Mouse (Mus musculus): Measurements from ENCODE around the gene Lmf1. TPM values are rescaled to one million over a fixed set of nuclear protein-coding genes. Genes with fewer than 3 reads are reported as not detected.

The Lmf1 gene
- polyA plus RNA-seq, 2 experiments: 20.3 to 26.9 TPM

DNA sequence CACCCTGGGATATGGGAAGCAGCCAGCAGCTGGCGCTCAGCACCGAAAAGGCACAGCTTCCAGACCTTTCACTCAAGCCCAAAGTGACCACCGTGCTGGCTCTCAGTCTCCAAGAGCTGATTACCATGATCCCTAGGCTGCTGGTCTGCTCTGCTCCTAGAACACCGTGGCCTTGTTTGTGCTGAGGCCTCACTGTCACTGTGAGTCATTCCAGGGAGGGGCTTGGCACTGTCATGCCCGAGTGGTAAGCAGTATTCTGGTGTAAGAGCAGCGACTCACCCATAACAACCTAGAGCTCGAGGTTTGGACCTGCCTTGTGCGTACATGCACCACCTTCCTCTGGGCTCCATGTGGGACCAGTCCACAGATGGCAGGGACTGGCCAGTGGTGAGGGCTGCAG, 63.1 kb downstream of the Lmf1 start:
- WGBS: 82% methylated on average over 8 of the region's 8 CpGs

DNA sequence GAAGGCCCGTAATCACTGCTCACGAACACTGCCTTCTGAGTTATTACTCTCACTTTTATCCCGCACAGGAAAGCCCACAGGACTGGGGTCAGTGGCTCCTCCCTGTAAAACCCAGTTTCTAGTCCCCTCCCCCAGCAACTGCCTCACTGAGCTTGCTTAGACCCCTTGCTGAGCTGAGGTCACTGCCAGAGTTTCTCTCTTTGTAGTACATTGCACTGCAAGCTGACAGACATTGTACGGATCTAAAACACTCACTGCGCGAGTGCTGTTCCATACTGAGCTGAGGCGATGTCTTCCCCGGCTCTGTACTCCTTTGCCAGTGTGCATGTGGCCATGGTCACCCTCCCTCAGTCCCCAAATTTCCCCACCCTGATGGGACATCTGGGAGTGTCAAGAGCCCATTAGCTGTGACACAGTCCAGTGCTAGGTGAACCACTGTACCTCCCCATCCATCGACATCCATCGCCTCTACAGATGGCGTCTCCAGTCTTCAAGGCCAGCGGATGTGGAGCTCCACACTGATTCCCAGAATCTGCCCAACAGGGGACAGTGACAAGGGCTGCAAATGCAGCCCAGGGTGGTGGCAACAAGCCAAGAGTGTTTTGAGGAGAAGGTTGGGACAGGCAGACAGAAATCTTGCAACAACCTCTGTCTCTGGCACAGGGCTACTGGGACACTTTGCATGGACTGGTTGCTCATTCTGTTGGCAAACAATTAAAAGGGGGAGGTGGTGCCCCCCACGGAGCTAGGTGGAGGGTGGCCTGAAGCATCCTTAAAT, 64.8 kb downstream of the Lmf1 start:
- DNase-seq (ENCODE audit: low spot score) (no peak), ATAC-seq (ENCODE audit: low FRiP score, low read depth) (no peak)
- Histone ChIP-seq H3K4me1 (ENCODE audit: control insufficient read depth, insufficient read depth, low read length) (peaks cover 10% of the 10 kb centered on the region; the same call in 1 of the 2 replicates), H3K9ac (ENCODE audit: low read depth, low read length, severe bottlenecking) (0 out of 2 replicates have a peak overlapping the region, but pooled peaks have one; percentile 2), H3K27me3 (ENCODE audit: control insufficient read depth, insufficient read depth, low read length) (no peaks in the 10 kb centered on the region), H3K27ac (replicated peaks; ENCODE audit: low read depth, low read length) (no peak overlapping the region), H3K9me3 (ENCODE audit: control insufficient read depth, low read length) (no peaks in the 10 kb centered on the region), H3K36me3 (ENCODE audit: control insufficient read depth, insufficient read depth, low read length) (peaks cover 7% of the 10 kb centered on the region; the same call in 1 of the 2 replicates), H3K4me2 (replicated peaks; ENCODE audit: low read depth, low read length, severe bottlenecking) (no peak overlapping the region), H3K4me3 (replicated peaks; ENCODE audit: low read length) (no peak overlapping the region)
- no peak for TF ChIP-seq POLR2A (IDR thresholded peaks at IDR 0.05; ENCODE audit: borderline replicate concordance, extremely low read depth, insufficient read depth, insufficient read length)
- WGBS: 61% methylated on average over 13 of the region's 13 CpGs

More for the DNA sequence above, 63.1 kb downstream of the Lmf1 start:
- DNase-seq (ENCODE audit: low spot score): no peak
- no peak overlapping the region for H3K9ac ChIP-seq (ENCODE audit: low read depth, low read length, severe bottlenecking)
- peaks cover 13% of the 10 kb centered on the region; the same call in 1 of the 2 replicates for H3K4me1 ChIP-seq (ENCODE audit: control insufficient read depth, insufficient read depth, low read length)
- H3K4me3 ChIP-seq (replicated peaks; ENCODE audit: low read length): no peak overlapping the region
- H3K27me3 ChIP-seq (ENCODE audit: control insufficient read depth, insufficient read depth, low read length): no peaks in the 10 kb centered on the region
- H3K4me2 ChIP-seq (replicated peaks; ENCODE audit: low read depth, low read length, severe bottlenecking): no peak overlapping the region
- no peaks in the 10 kb centered on the region for H3K9me3 ChIP-seq (ENCODE audit: control insufficient read depth, low read length)
- no peak for TF ChIP-seq POLR2A (IDR thresholded peaks at IDR 0.05; ENCODE audit: borderline replicate concordance, extremely low read depth, insufficient read depth, insufficient read length)
- no peak overlapping the region for H3K27ac ChIP-seq (replicated peaks; ENCODE audit: low read depth, low read length)
- H3K36me3 ChIP-seq (ENCODE audit: control insufficient read depth, insufficient read depth, low read length): peaks cover 12% of the 10 kb centered on the region
- no peak for ATAC-seq (ENCODE audit: low FRiP score, low read depth)

DNA sequence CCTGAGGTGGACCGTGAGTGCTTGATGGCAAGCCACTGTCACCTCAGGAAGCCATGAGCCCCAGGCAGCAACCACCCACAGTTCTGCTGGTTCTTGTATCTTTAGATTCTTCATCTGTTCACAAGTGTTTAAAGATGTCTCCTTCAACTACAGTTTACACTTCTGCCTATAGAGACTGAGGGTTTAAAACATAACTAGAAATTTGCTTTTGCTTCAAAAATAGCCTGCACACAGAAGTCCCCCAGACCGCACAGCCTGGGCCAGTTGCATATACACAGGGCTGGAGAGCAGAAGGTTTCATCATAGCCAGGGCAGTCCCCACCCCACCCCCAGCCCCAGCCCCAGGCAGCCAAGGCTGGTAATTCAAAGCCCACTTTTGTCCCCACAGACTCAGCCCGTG, 65.9 kb downstream of the Lmf1 start:
- no peaks in the 10 kb centered on the region for H3K9me3 ChIP-seq (ENCODE audit: control insufficient read depth, low read length)
- peaks cover 10% of the 10 kb centered on the region; the same call in 1 of the 2 replicates for H3K4me1 ChIP-seq (ENCODE audit: control insufficient read depth, insufficient read depth, low read length)
- TF ChIP-seq POLR2A (IDR thresholded peaks at IDR 0.05; ENCODE audit: borderline replicate concordance, extremely low read depth, insufficient read depth, insufficient read length): no peak
- no peaks in the 10 kb centered on the region for H3K27me3 ChIP-seq (ENCODE audit: control insufficient read depth, insufficient read depth, low read length)
- ATAC-seq (ENCODE audit: low FRiP score, low read depth) (no peak), DNase-seq (ENCODE audit: low spot score) (no peak)
- no peak overlapping the region for H3K9ac ChIP-seq (ENCODE audit: low read depth, low read length, severe bottlenecking)
- no peak overlapping the region for H3K27ac ChIP-seq (replicated peaks; ENCODE audit: low read depth, low read length)
- H3K4me3 ChIP-seq (replicated peaks; ENCODE audit: low read length): no peak overlapping the region
- peaks cover 10% of the 10 kb centered on the region; the same call in 1 of the 2 replicates for H3K36me3 ChIP-seq (ENCODE audit: control insufficient read depth, insufficient read depth, low read length)
- 87% methylated on average over 3 of the region's 3 CpGs for WGBS
- no peak overlapping the region for H3K4me2 ChIP-seq (replicated peaks; ENCODE audit: low read depth, low read length, severe bottlenecking)

DNA sequence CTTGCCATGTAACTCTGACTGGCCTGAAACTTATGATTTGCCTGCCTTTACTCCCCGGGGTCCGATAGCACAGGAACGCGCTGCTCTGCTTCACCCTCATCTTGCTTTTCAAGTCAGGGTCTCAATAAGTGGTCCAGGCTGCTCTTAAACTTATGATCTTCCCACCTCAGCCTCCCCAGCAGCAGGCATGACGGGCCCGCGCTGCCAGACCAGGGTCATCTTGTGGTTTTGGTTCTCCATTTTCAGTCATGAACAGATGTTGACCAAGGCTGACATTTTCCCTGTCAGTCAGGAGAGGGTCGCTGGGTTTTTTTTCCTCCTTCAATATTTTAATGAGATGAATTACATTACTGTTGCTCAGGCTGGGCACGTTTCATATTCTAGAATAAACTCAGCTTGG, 66.8 kb downstream of the Lmf1 start:
- TF ChIP-seq POLR2A (IDR thresholded peaks at IDR 0.05; ENCODE audit: borderline replicate concordance, extremely low read depth, insufficient read depth, insufficient read length): no peak
- ATAC-seq (ENCODE audit: low FRiP score, low read depth) (no peak), DNase-seq (ENCODE audit: low spot score) (no peak)
- Histone ChIP-seq H3K4me2 (replicated peaks; ENCODE audit: low read depth, low read length, severe bottlenecking) (no peak overlapping the region), H3K4me3 (replicated peaks; ENCODE audit: low read length) (no peak overlapping the region), H3K36me3 (ENCODE audit: control insufficient read depth, insufficient read depth, low read length) (peaks cover 17% of the 10 kb centered on the region; the same call in 1 of the 2 replicates), H3K9me3 (ENCODE audit: control insufficient read depth, low read length) (no peaks in the 10 kb centered on the region), H3K27ac (replicated peaks; ENCODE audit: low read depth, low read length) (no peak overlapping the region), H3K4me1 (ENCODE audit: control insufficient read depth, insufficient read depth, low read length) (peaks cover 9% of the 10 kb centered on the region; the same call in 1 of the 2 replicates), H3K27me3 (ENCODE audit: control insufficient read depth, insufficient read depth, low read length) (no peaks in the 10 kb centered on the region), H3K9ac (ENCODE audit: low read depth, low read length, severe bottlenecking) (no peak overlapping the region)
- 82% methylated on average over 9 of the region's 9 CpGs for WGBS

DNA sequence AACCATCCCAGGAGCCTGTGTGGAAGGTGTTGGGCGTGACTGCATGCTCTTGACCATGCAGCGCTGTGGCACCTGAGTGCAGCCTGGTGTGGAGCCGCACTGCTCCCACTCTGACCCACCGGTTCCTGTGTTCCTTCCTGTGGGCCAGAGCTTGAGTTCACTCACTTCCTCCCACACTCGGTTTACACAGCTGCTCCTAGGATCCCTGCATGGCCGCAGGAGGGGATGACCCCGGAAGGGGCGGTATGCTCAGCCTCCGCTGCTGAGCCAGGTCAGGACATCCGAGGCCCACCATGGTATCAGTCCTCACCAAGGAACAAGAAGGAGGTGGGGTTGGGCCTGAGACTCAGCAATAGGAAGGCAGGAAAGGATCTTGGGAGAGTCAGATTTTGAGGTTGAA, 69.0 kb downstream of the Lmf1 start:
- Histone ChIP-seq H3K4me2 (replicated peaks; ENCODE audit: low read depth, low read length, severe bottlenecking) (no peak overlapping the region), H3K27ac (replicated peaks; ENCODE audit: low read depth, low read length) (no peak overlapping the region), H3K4me3 (replicated peaks; ENCODE audit: low read length) (no peak overlapping the region), H3K36me3 (ENCODE audit: control insufficient read depth, insufficient read depth, low read length) (peaks cover 12% of the 10 kb centered on the region; the same call in 1 of the 2 replicates), H3K9ac (ENCODE audit: low read depth, low read length, severe bottlenecking) (no peak overlapping the region), H3K27me3 (ENCODE audit: control insufficient read depth, insufficient read depth, low read length) (no peaks in the 10 kb centered on the region), H3K4me1 (ENCODE audit: control insufficient read depth, insufficient read depth, low read length) (0 out of 2 replicates have a peak, but pooled peaks cover 4% of the 10 kb centered on the region), H3K9me3 (ENCODE audit: control insufficient read depth, low read length) (no peaks in the 10 kb centered on the region)
- no peak for ATAC-seq (ENCODE audit: low FRiP score, low read depth)
- DNase-seq (ENCODE audit: low spot score): no peak
- no peak for TF ChIP-seq POLR2A (IDR thresholded peaks at IDR 0.05; ENCODE audit: borderline replicate concordance, extremely low read depth, insufficient read depth, insufficient read length)
- 87% methylated on average over 10 of the region's 10 CpGs for WGBS

Data from limb, embryonic 14.5 days (tissue).